9 mouse cellular contexts compared by ENCODE assay signal in genomic region chr12:74316989-74317759, GRCm38 (mm10). TPM values are rescaled to one million over a fixed set of nuclear protein-coding genes. Genes with fewer than 3 reads are reported as not detected.
DNase-seq lines count a peak whose midpoint lies in the region; ATAC-seq and TF ChIP-seq lines count a peak whose summit lies in the region.
"Had no signal": no experiment of that assay in that cellular context is flagged by ENCODE, and none has a peak within 500 bp of the region (broad histone marks: within the 10 kb centered on the region; RNA-seq: fewer than 3 reads in every experiment).

No protein-coding gene starts in this region.

- peaks cover 23% of the 10 kb centered on the region for H3K4me1 ChIP-seq in E14TG2a.4 (replicated peaks; ENCODE audit: low read depth, low read length)
- 0 out of 2 replicates have a peak, but pooled peaks cover 2% of the 10 kb centered on the region for H3K4me1 ChIP-seq in forebrain, embryonic 12.5 days
- no peaks in the 10 kb centered on the region for H3K4me1 ChIP-seq in liver, embryonic 16.5 days (ENCODE audit: control insufficient read depth, low read depth, low read length)
- H3K4me1 ChIP-seq in neural tube, embryonic 14.5 days (ENCODE audit: control insufficient read depth, insufficient read depth, low read length), result no peaks in the 10 kb centered on the region

- H3K27ac ChIP-seq in forebrain, embryonic 12.5 days, result peak overlapping the region; percentile 85
- H3K27ac ChIP-seq in liver, embryonic 16.5 days (ENCODE audit: low read length), result no peak overlapping the region
- peak overlapping the region; percentile 84 for H3K27ac ChIP-seq in neural tube, embryonic 14.5 days (ENCODE audit: low read depth, low read length)

- 16% methylated on average over 15 of the region's 15 CpGs for WGBS in forebrain, embryonic 12.5 days
- WGBS in liver, embryonic 16.5 days (ENCODE audit: insufficient replicate concordance), result 13% methylated on average over 15 of the region's 15 CpGs
- WGBS in neural tube, embryonic 14.5 days, result 19% methylated on average over 15 of the region's 15 CpGs

- peak overlapping the region; percentile 75 for H3K4me3 ChIP-seq in E14TG2a.4 (replicated peaks; ENCODE audit: low read length)
- H3K4me3 ChIP-seq in forebrain, embryonic 12.5 days (replicated peaks), result peak overlapping the region; percentile 41
- peak overlapping the region; percentile 50 for H3K4me3 ChIP-seq in liver, embryonic 16.5 days (ENCODE audit: low read depth, low read length)
- H3K4me3 ChIP-seq in neural tube, embryonic 14.5 days (ENCODE audit: low read depth, low read length), result peak overlapping the region; percentile 35

- H3K9ac ChIP-seq in forebrain, embryonic 12.5 days, result peak overlapping the region; percentile 70
- H3K9ac ChIP-seq in liver, embryonic 16.5 days (ENCODE audit: low read depth, low read length), result no peak overlapping the region
- H3K9ac ChIP-seq in neural tube, embryonic 14.5 days (replicated peaks; ENCODE audit: low read depth, low read length), result peak overlapping the region; percentile 56

- TF ChIP-seq CTCF in E14TG2a.4 (conservative IDR thresholded peaks at IDR 0.05; ENCODE audit: low read length), result peak; percentile 74

- H3K4me2 ChIP-seq in forebrain, embryonic 12.5 days, result peak overlapping the region; percentile 63
- peak overlapping the region; percentile 57 for H3K4me2 ChIP-seq in liver, embryonic 16.5 days (ENCODE audit: low read depth, low read length)
- peak overlapping the region; percentile 62 for H3K4me2 ChIP-seq in neural tube, embryonic 14.5 days (ENCODE audit: low read depth, low read length)

- no peaks in the 10 kb centered on the region for H3K9me3 ChIP-seq in E14TG2a.4 (ENCODE audit: low read length)
- no peaks in the 10 kb centered on the region for H3K9me3 ChIP-seq in forebrain, embryonic 12.5 days
- H3K9me3 ChIP-seq in liver, embryonic 16.5 days (replicated peaks; ENCODE audit: control insufficient read depth, low read length), result no peaks in the 10 kb centered on the region
- H3K9me3 ChIP-seq in neural tube, embryonic 14.5 days (ENCODE audit: control insufficient read depth, low read length), result no peaks in the 10 kb centered on the region

- peak; percentile 86 for DNase-seq in brain, embryonic 18.5 days (ENCODE audit: low read depth, low spot score)
- peak; percentile 74 to 80 for DNase-seq in heart, postnatal 10 days
- peak; percentile 82 to 88 for DNase-seq in kidney, postnatal 4 days
- DNase-seq in thymus, postnatal 14 days, result peak; percentile 62

- H3K27me3 ChIP-seq in E14TG2a.4 (ENCODE audit: insufficient read depth, low read length), result no peaks in the 10 kb centered on the region
- H3K27me3 ChIP-seq in forebrain, embryonic 12.5 days, result 0 out of 2 replicates have a peak, but pooled peaks cover 3% of the 10 kb centered on the region
- H3K27me3 ChIP-seq in liver, embryonic 16.5 days (ENCODE audit: control insufficient read depth, insufficient read depth, low read depth, low read length), result no peaks in the 10 kb centered on the region
- H3K27me3 ChIP-seq in neural tube, embryonic 14.5 days (ENCODE audit: control insufficient read depth, insufficient read depth, low read length), result no peaks in the 10 kb centered on the region

- H3K36me3 ChIP-seq in E14TG2a.4 (ENCODE audit: insufficient read depth, low read length), result no peaks in the 10 kb centered on the region
- no peaks in the 10 kb centered on the region for H3K36me3 ChIP-seq in forebrain, embryonic 12.5 days (replicated peaks)
- H3K36me3 ChIP-seq in liver, embryonic 16.5 days (ENCODE audit: control insufficient read depth, insufficient read depth), result no peaks in the 10 kb centered on the region
- no peaks in the 10 kb centered on the region for H3K36me3 ChIP-seq in neural tube, embryonic 14.5 days (ENCODE audit: control insufficient read depth, insufficient read depth, low read length)

- ATAC-seq in forebrain, embryonic 12.5 days (ENCODE audit: low FRiP score), result peak; percentile 91
- no peak for ATAC-seq in liver, embryonic 16.5 days (ENCODE audit: low read depth)
- peak; percentile 93 for ATAC-seq in neural tube, embryonic 14.5 days (ENCODE audit: low read depth)

- intact Hi-C loops in heart, postnatal 10 days (cut with DNase I), result no loop called here

RNA-seq across cellular contexts. Expression of gene Gm11042, which starts 1.0 kb away (rescaled TPM):
- polyA plus RNA-seq in forebrain, embryonic 12.5 days (2016; fragmentation: Nextera tagmentation; extraction: Ambion mirVana), result not detected in 2 replicates
- not detected for total RNA-seq in heart, postnatal 10 days (2021)
- not detected in 2 replicates for polyA plus RNA-seq in liver, embryonic 16.5 days (2015; fragmentation: Nextera tagmentation; extraction: Ambion mirVana)
- not detected in 2 replicates for polyA plus RNA-seq in neural tube, embryonic 14.5 days (2014; fragmentation: Nextera tagmentation; extraction: Ambion mirVana)
- polyA plus RNA-seq: gonadal fat pad, adult 2 months had no signal
